Mouse (Mus musculus): ENCODE data around the gene Atp13a2.

GRCm38 (mm10) chr4:140951861-140952641, 34.6 kb upstream of the Atp13a2 start:
- TF ChIP-seq CTCF (conservative IDR thresholded peaks at IDR 0.05; ENCODE audit: low read length) (no peak), POU5F1 (IDR thresholded peaks at IDR 0.05; ENCODE audit: borderline replicate concordance, low read length) (no peak), NANOG (IDR thresholded peaks at IDR 0.05; ENCODE audit: borderline replicate concordance, low read length) (no peak)

Data from E14TG2a.4 (cell line).